Mouse (Mus musculus) naive thymus-derived CD4-positive, alpha-beta T cell, adult 2 months (primary cell): ENCODE results near the gene Gm13090.

Source experiments
- DNase-seq: peaks from one replicate; pipeline ENCODE4 v3.0.0-alpha.2; 2011; ENCODE audit warnings: low read depth

Gene Gm13090

DNA sequence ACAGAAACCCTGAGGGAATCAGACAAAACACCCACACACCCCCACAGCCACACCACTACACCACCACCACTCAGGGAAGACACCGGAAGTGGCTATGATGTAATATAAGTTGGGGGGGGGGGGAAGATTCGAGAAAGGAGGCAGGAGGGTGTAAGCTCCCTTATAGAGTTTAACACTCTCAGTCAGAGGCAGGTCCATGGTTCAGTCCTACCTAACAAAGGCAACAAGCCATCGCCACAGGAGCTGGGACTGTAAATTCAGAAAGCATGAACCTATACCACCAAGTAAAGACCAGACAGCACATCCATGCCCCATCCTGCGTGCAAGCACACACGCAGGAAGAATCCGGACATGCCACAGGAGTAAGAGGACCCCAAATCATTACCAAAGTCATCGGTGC lies at the start of gene Gm13090:
Gene Gm13090, plus strand, starts transcription at position 301 of the 400 bp plus-strand sequence.
- DNase-seq: no peak

DNA sequence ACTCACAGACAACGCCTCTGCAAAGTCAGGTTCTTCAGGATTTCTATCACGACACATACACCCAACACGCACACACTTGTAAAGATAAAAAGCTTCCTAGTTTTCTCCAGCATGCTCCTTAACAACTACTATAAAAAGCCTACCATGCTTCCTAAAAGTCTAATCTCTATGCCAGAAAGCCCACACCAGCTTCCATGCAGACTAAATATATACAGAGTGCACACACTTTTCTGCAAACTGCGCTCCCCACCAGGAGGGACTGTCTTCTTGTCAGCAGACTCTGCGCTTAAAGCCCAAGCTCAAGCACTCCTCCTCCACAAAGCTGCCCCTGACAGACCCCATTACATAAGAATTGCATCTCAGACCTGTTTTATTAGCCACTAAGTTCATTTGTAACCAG lies 47.9 kb upstream of the Gm13090 start:
- no peak for DNase-seq

DNA sequence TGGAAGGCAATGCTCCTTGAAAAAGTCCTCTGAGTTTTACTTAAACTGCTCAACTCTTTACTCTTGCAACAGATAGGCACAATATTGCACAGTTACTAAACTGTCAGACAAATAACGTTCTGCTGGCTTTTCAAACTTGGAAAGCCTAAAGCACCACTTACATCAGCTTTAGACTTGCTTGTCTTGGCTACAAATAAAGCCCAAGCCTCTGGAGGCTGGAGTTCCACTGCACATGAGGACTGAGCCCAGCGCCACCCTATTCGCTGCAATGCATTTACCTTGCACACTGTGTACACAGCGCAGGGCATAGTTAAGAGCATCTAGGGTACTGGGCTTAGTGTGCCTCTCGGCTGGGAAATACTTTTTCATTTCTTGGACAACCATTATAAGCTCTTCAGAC lies 46.1 kb upstream of the Gm13090 start:
- DNase-seq: no peak

DNA sequence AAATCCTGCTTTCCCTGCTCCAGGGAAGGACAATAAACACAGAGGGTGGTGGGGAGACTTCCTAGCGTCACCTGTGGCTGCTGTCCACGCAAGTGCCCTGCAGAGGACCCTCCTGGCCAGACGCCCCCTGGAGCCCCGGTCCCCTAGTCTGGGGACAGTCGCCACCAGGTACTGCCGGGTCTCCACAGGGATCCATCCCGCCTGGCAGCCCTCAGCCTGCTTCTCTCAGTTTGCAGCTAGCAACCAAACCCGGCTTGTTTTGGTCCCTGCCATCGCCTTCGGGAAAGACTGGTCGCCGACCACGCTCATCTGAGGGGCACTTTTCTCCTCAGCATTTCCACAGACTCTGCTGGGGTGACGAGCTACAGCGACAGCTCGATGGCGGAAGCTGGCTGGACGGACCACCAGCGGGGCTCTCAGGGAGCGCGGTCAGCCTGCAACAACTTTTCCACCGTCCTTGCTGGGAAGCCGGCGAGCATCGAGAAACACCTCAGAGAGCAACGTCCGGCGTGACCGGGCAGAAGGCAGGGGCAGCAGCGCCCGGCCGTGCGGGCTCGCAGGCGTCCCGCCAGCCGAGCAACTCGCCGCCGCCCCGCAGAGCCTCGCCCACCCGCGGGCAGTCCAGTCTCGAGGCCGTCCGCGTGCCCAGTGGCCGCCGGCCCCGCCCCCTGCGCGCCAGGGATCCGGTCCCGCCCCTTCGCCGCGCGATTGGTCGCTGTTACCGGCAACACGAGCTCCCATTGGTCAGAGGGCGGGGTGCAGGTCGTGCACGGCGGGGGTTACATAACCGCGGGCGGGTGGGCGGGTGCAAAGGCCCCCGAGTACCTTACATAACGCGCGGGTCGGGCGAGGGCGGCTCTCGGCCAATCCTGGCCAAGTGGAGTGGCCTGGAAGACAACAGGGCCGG lies 45.1 kb upstream of the Gm13090 start, which contains the start of gene Per3:
Gene Per3, minus strand, starts transcription at position 629 of the 907 bp plus-strand sequence.
- peak; percentile 90 for DNase-seq

DNA sequence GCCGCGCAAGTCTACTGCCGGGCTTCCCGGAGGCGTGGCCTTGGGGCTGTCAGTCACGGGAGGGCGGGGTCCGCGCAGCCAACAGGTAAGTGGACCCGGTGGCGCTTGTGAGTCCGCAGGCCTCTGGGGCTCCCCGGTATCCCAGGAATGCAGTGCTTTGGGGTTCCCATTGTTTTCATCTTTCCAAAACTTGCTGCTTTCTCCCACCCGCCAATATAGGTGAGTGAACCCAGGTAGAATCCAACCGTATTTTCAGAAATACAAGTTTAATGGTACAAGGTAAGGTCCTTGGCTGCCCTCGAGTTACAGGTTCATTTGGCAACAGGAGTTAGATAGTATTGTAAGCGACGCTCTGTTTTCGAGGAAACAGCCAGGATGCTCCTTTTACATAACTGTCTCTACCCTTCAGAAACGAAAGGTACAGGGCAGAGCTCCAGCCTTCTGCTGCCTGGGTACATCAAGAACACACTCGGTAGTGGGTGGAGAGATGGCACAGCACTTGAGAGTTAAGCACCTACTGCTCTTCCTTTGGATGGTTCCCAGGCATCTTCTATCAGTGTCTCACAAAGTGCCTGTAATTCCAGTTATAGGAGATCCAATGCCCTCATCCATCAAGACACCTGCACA lies 44.3 kb upstream of the Gm13090 start:
- DNase-seq: no peak

DNA sequence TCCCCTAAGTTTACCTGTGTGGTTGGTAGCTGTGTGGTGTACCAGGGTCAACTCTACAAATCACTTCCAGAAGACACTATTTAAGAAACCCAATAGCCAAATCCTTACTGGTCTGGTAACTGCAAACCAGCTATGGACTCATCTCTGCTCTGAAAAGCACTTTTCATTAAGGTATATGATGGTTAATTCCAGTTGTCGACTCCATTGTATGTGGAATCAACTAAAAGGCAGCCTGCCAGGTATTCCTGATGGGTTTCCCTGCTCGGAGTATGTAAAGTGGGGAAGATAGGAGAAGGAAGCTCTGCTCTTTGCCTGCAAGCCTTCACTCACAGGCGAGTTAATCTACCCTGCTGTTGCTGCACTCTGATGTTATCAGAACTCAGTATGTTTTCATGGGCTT lies 42.8 kb upstream of the Gm13090 start:
- no peak for DNase-seq

DNA sequence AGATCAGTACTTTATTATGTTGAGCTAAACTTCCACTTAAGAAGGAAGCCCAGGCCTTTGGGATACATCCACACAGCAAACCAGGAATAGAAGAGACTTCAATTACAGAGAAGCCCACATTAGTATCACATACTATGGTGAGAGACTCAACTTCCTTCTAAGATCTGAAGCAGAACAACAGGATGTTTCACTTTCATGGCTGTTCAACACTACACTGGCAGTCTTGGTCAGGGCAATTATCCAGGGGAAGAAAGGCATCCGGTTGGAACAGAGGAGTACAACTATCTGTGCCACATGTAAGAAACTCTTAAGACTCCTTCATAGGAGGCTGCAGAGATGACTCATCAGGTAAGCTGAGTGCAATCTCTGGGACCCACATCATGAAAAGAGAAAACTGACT lies 38.2 kb upstream of the Gm13090 start:
- DNase-seq: peak; percentile 30

DNA sequence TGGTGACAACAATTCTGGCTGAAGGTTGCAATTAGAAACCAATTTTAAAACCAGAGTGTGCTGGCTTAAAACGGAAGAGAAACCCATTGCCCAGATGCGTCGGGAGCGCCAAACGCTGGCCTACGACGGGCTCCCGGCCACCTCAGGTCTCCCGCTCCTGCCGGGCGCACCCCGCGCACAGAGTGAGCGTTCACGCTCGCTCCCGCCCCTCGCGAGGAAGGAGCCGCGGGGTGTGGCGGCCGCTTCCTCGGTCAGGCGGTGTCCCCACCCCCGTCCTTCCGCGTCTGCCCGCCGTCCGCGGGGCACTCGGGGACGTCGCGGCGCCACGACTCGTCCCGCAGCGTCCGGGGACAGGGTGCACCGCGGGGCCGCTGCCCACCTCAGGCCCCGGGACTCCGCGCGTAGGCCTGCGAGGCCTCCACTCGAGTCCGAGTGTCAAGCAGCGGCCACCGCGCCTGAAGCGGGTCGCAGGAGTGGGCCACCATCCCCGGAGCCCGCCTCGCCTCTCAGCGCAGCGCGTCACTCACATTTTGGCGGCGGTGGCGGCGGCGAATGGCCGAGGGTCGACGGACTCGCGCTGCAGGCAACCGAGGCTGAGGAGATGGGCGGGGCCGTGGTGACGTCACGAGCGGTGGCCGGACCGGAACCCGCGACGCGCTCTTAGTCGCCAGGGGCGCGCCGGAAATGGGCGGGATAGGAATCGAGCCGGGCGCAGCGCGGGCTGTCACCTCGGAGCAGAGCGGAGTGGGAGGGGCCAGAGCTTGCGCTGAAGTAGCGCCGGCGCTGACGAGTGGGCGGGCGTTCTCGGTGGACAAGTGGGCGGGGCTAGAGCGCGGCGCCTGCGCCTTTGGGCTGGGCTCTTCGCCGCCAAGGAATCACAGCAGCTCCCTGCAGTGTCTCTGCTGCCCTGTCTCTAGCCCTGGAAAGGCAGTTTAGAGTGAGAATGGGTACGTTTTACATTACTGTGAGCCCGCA lies 31.7 kb upstream of the Gm13090 start, which contains the start of gene Vamp3:
Gene Vamp3, minus strand, starts transcription at position 617 of the 975 bp plus-strand sequence.
- peak; percentile 99 for DNase-seq

DNA sequence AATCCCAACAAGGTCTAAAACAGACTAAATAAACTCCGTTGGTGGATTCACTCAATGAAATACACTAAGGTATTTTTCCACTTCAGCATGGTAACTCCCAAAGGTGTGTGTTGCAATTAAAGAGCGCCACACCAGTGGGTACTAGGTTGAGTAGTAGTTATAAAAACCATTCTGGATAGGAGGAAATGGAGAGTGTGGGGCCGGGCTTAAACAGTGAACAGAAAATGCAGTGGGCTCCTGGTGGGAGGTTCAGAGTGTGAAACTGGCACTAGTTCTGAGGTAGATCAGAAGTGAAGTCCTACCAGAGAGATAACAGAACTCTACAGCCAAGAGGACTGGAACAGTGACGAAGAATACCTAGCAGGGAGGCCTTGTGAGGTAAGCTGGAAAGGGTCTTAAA lies 30.7 kb upstream of the Gm13090 start:
- no peak for DNase-seq

DNA sequence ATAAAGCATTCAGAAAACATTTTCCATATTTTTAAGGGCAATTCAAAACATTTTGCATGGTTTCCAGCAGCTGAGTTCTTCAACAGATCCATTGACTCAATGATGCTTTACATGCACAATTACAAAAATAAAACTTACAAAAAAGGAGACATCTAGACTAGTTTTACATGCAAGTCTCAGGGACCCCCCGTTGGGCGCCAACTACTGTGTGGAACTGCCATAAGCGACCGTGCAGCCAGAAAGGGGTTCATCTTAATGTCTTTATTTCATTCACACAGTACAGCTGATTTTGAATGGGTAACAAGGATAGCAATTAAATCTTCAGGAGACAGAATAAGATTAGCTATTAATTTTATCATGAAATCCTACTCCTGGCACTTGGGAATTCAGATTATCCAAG lies 29.8 kb upstream of the Gm13090 start:
- no peak for DNase-seq

DNA sequence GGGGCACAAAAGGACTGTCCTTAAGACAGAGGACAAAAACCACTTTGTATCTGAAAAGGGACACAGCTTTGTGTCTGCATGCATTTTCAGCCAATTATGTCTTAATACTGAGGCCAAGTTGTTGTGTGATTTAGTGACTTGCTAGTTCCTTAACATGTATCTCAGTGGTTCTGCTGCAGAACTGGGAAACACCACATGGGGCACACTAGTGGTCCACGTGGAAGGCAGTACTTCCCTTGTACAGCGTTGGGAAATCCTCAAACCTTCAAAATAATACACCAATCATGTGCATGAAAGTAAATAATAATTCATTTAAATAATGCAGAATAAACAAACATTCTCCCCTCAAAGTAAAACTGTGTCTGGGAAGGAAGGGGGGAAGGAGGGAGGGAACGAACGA lies 20.6 kb upstream of the Gm13090 start:
- DNase-seq: no peak

DNA sequence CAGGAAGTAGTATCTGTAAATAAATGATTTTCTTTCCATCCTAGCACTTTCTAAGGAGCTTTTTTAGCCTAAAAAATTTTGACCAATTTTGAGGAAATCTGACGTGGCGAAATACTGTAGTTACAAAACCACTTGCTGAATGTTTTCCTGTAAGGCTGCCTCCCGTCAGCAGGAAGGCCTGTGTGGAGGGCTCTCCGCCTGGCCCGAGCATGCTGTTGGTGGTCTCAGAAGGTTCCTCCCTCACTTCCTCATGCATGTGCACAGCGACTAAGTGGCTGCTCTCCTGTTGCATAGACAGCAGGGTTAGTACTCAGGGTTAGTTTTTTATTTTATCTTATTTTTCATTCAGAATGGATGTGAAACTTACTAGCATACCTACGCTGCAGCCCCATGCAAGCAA lies 18.4 kb upstream of the Gm13090 start:
- no peak for DNase-seq

DNA sequence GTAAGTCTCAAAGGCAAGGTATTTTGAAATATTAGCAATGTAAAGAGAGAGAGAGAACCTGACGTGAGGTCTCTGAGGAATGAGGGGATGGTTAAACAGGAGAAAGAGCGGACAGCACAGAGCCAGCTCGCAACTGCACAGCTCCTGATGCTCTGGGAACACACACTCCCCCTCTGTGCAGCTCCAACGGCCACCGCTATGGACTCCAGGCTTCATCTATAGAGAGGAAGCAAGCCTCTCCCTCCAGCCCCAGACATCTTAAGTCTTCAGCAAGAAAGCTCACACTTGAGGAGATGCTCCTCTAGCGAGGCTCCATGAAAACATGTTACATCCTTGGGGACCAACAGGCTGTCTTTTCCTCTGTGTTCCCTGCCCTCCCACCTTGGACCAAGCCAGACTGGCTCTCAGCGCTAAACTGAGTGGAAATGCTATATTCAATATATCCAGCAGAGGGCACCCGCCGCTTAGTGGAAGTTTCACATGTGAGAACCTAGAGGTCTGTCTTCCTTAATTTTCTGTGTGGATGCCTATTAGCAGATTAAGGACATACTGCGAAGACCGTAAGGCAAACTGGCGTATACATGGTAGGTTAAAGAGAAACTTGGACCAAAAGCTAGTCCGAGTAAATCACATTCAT lies 16.1 kb upstream of the Gm13090 start:
- DNase-seq: peak; percentile 71

DNA sequence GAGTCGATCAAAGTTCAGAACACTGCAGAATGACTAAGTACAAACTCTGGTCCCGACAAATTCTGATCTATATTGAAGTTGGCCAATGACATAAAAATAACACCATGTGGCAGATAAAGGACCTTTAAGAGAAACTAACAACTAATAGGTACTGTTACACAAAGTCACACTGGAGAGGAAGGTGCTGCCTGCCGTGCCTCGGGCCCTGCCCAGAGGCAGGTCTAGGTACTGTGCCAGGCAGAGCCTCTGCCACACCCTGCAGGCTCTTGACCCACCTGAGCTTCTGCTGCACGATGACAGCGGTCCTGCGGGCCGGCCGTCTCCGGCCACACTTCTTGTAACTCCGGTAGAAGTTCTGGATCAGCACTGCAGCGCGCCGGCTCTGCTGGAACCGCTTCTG lies 14.6 kb upstream of the Gm13090 start:
- DNase-seq: no peak

DNA sequence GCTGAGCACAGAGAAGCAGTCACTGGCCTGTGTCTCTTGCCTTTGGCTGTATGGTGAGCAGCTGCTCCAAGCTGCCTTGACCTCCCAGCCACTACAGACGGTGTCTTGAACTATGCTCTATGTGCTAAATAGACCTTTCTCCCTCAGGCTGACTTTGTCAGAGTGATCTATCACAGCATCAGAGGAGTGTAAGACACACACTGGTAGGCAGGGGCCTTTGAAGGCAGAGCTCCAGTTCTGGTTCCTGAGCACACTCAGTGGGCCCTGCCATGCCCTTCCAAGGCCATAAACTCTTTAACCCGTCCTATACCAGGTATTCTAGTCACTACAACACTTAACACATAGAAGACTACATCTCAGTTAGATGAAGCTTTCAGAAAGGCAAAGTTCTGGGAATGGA lies 8.0 kb upstream of the Gm13090 start:
- no peak for DNase-seq

DNA sequence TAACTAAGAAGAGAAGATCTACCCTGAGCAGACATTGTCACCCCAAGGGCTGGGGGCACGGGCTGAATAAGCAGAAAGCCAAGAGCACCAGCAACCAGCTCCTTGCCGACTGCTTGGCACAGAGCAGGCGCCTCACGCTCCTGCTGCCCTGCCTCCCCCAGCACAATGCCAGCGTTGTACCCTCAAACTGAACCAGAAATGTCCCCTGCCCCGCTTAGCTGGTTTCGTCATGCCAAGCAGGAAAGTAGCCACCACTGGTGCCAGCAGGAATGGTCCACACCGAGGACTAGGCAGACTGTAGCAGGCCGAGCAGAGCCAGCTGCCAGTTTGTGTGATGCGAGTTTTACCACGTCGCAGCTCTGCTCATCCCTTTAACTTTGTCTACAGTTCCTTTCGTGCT lies 7.4 kb upstream of the Gm13090 start:
- DNase-seq: no peak

DNA sequence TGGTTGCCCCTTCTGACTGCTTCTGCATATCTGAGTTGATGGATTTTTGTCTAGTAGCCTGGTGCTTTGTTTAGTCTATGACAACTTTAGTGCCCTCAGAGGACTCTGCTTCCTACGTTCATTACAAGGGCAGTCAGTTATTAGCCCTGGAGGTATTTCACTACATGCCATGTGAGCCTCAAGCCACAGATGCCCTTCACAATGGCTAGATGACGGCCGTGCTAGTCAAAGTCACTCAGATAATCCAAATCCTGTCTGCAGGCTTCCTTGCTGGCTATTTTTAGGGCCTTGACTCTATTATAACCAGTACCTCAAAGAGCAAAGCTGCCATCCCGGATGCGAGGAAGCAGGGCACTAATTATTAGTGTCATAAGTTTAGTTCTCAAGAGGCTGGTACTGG lies 6.3 kb upstream of the Gm13090 start:
- DNase-seq: no peak

DNA sequence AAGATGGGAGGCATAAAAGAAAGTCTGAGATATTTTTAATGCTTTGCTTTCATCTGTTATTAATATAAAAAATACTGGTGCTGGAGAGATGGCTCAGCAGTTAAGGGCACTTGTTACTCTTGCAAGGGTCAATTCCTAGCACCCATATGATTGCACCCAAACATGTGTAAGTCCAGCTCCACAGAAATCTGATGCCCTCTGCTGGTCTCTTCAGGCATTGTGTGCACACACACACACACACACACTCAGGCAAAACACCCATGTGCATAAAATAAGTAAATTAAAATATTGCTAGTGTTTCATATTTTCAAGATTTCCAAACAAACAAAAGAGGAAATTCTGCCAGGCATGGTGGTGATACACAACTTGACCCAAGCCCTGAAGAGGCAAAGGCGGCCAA lies 2.0 kb upstream of the Gm13090 start:
- no peak for DNase-seq

DNA sequence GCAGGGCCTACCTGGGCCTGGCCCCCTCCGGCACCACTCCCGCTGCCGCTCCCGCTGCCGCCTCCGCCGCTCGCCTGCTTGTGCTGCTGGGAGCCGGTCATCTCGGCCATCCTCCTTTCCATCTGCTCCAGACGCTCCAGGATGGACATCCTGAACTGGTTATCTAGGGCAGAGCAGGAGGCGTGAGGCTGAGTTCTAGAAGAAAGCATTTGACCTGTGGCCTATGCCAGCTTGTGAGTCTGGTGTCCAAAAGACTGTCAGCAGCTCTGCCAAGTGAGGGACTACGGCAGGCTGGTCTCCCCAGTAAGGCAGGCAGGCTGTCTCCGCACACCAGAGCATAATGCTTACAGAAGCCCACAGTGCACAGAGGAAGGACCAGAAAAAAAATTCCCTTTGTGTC lies 551 bp upstream of the Gm13090 start:
- DNase-seq: no peak

DNA sequence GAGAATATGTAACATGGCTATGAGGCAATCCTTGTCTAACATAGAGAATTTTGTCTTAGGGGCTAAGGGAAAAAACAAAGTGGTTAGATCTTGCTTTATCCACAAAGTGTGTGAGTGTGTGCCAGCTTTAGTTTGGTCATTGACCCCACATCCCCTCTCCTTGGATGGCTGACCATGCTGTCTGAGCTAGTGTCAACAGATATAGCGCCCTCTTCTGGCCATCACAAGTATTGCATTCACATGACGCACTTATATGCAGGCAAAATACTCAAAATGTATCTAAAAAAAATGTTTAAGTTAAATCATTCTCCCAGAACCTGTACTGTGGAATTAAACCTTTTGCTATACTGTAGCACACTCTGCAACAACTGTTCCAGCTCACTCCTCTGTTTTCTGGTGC lies 5.8 kb downstream of the Gm13090 start:
- DNase-seq: peak; percentile 29

DNA sequence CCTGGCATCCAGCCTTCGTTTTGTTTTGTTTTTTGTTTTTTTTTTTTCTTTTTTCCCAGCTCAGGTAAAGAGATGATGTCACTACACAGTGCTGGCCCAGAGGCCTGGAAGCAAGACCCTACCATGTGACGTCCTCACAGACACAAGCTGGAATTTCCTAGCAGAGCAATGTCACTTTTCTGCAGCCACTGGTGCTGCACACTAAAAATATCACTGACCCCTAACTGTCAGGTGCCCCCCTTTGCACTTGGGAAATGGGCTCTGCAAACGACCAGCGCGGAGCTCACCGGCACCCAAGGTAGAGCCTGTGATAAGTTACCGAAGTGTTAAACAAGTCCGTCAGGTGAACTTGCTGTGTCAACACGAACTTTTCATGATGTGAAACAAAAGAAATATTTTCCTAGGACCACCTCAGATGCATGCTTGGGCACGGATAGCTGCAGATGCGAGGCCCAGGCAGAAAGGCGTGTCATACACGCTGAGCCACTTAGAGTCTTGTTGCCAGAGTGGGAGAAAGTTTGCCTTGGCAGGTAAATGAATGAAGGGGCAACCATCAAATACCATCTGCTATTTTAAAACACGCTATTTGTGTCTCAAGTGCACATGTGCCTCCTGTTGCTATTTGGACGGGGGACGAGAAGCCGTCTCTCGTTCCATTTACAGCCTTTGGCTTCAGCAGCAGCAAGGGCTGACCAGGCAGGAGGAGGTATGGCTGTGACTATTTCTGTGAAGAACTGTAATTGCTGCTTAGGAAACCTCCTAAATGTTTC lies 7.1 kb downstream of the Gm13090 start:
- no peak for DNase-seq
